Mouse (Mus musculus) urinary bladder, postnatal 4 days (tissue): Measurements from ENCODE around the gene Rnf148.

ENCODE experiments used
- DNase-seq, 2 experiments: peaks; one replicate each; pipeline ENCODE4 v3.0.0; 2021 to 2022; ENCODE audit warnings: low spot score in 2 of 2

Gene Rnf148

DNA sequence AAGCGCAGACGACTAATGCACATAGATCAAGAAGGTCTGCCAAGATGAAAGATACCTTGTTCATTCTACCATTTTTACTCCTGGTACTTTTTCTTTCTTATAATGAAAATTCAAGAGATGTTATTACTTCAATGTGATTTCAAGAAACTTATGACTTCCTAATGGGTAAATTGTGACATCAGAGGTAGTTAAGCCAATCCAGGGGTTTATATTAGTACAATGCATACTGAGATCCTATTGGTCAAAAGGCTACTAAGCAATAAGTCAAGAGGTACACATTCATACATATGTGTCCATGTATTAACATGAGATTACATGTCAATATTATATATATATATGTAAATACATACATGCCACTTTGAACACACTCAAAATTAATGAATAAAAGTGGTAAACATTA is at the start of gene Rnf148:
TSS of gene Rnf148 (minus strand) at position 101 of the 400 bp plus-strand sequence.
- no peak for DNase-seq

DNA sequence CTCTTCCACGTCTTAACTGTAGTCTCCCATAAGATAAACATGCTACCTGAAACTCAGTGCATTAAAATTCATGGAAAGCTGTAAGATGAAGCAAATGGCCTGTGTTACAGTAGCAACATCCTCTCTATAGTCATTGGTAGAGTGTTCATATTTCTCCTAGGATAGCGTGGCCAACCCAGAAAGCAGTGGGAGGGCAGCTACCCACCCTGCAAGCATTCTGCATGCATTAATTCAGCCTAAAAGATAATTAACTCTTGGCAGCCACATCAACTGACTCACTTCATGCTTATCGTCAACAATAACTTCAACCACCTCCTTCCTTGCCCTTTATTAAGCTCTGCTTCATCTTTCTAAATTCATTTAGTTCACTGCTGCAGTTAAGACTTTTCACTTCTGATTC is 45.9 kb upstream of the Rnf148 start:
- DNase-seq: no peak

DNA sequence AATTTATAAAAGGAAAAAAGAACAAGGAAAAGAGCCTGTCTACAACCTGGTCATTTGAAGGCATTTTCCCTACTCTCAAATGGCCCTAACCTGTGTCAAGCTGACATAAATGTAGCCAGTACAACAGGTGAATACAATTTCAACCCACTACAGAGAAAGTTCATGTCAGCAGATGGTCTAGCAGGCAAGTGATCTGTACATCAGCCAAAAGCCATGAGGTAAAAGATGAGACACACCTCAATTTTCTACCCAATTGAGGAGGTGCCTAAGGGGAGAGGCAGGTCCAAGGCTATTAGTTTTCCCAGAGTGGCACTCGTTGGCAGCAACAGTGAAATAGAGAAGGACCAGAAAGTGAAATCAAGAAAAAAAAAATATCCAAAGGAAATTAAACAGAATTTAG is 23.2 kb upstream of the Rnf148 start:
- no peak for DNase-seq

DNA sequence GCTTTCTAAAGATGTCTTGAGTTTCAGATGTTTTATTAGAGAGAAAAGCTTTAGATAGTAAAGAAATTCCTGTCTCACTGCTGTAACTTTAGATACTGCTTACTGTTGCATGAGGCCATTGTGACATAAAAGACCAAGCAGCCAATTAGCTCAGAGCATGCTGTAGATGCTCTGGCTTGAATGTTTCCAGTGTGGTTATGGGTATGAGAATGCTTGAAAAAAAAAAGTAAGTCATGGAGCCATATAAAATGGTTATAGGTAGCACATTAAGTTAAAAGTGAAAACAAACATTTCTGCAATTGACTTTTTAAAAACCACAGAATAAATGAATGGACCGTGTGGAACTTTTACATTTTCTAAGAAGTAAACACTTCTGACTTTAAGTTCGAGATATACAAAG is 4.7 kb downstream of the Rnf148 start, which contains the start of gene Rnf133:
TSS of gene Rnf133 (minus strand) at position 101 of the 400 bp plus-strand sequence.
- DNase-seq: no peak

DNA sequence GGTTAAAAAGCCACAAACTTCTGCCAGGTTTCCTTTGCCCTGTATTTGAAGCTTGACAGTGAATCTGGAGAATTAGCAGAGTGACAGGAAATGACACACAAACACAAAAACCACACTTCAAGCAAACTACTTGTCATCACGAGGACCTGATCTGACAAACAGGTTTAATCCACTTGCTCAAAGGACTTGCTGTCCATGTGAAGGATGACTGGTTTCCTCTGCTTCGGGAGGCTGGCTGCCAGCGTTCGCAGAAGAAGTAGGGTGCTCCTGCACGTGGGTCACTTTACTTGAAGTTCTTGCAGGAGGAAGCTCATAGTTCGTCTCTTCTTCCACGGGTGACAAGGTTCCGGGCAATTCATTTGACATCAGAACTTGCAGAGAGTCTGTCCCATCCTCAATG is 6.2 kb downstream of the Rnf148 start:
- DNase-seq: no peak

DNA sequence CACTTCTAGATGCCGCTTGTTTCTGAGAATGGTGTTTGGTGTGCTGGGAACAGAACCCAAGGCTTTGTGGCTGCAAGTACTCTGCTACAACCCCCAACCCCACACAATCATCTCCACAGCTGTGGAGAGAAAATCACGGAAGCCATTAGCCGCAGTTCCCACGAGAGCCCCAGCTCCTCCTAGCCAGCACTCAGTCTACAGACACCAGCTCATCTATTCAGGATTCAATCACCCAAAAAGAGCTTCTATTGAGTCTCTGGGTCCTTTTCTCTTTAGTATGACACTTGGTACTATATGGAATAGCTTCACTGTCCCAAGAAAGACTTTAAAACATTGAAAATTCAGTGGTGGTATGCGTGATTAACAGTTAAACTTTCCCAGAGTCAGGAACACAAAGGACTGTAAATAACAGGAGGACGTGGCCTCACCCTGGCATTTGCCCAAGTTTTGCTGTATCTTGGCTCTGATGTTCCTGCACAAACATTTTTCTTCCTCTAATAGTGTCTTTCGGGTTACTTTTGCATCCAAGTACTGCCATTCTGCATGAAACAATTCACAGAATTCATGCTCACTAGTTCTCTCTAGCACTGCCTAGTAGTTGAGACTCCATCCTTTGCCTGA is 7.2 kb downstream of the Rnf148 start:
- DNase-seq: no peak

DNA sequence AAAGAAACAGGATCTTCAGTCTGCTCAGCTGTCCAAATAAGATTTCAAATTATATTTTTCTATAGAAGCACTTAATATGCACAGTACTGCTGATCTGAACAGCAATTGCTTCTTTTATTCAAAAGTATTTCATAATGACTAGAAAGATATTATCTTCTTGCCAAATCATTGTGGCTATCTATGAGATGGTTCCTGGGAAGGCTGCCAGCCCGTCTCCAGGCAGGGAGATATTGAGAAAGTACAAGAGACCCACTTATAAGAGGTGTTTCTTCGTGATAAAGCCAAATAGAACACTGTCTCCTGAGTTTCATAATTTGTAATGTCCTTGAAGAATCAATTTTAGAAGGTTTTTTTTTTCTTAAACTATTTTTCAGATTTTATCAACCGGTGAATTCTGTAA is 17.9 kb downstream of the Rnf148 start:
- DNase-seq: no peak

DNA sequence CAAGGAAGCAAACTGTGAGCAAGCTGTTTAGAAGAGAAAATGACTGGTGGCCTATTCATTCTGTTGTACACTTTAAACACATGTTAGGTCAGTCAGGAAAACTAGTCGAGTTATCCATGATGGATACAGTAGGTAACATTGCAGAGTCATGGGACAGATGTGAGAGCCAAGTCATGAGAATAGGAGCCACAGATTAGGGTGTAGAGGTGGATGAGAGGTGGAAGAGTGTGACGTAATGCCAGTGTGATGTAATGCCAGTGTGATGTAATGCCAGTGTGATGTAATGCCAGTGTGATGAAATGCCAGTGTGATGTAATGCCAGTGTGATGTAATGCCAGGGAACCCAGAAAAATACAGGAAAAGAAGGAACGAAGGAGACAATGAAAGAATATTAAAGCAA is 19.7 kb downstream of the Rnf148 start:
- DNase-seq: no peak

DNA sequence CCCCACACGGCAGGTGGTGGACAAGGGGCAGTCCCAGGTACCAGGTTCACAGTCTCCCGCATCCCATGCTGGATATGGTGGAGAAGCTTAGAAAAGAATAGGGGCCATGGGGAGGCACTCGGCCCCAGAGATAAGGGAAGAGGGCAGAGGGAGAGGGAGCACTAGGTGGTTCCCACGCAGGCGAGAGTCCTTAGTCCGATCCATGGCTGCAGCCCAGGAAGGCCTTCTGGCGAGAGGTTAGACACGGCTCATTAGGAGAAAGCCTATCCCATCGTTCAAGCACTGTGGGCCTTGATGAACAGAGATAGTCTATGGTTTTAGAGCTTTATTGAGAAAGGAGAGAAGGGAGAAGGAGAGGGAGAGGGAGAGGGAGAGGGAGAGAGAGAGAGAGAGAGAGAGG is 20.9 kb downstream of the Rnf148 start:
- no peak for DNase-seq

DNA sequence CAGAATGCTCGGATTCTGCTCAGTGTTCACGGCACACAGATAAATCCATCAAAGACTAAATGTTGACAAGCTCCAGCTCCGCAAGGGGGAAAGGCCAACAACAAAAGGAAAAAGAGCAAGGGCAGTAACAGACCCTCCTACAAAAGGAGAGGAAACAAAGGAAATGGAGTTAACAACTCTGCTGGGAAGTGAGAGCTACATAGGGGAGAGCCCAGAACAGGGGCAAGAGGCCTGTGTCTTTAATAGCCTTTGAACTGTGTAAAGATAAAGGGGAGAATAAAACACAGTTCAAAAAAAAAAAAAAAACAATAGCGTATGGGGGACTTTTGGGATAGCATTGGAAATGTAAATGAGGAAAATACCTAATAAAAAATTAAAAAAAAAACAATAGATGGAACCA is 24.5 kb downstream of the Rnf148 start:
- DNase-seq: no peak
